Mouse (Mus musculus): ENCODE measurements around the gene Dlx4. TPM values are rescaled to one million over a fixed set of nuclear protein-coding genes. Genes with fewer than 3 reads are reported as not detected.

Dlx4 gene
- polyA plus RNA-seq (2014; fragmentation: Nextera tagmentation; extraction: Ambion mirVana) = 0.19 and 0.40 TPM in 2 replicates

DNA sequence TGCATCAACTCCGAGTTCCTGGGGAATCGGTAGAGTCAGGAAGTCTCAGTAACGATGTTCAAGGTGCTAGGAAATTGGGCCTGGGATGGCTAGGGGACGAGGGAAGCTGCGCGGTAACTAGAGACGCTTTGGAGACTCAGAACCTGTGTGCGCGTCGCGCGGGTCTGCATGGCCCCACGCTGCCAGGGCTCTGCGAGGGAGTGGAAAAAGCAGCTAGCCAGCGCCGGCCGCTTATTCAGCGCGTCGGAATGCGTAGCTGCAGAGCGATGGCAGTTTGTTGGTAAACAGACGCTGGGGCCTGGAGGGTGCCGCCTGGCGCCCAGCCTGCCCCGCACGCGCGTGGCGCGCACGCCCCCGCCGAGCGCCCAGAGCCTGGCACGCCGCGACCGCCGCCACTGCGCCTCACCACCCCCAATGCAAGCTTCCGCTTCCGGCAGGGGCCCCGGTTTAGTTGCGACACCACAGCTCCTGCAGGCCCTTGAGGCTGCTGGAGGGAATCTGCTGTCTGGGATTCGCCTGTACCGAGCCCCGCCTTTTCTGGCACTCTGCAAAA is at the start of gene Dlx4:
Gene Dlx4, minus strand, starts transcription at position 413 of the 553 bp plus-strand sequence.
- Histone ChIP-seq H3K27me3 (replicated peaks; ENCODE audit: control insufficient read depth, insufficient read depth, low read length) (peaks cover 100% of the 10 kb centered on the region), H3K4me3 (ENCODE audit: low read depth, low read length) (peak within 1 kb of the TSS; percentile 44), H3K9me3 (ENCODE audit: control insufficient read depth, low read length) (no peaks in the 10 kb centered on the region), H3K27ac (ENCODE audit: low read depth, low read length) (no peak within 1 kb of the TSS), H3K9ac (ENCODE audit: low read depth, low read length) (no peak within 1 kb of the TSS), H3K4me2 (peak within 1 kb of the TSS; percentile 75), H3K36me3 (ENCODE audit: control insufficient read depth, insufficient read depth, low read length) (no peaks in the 10 kb centered on the region), H3K4me1 (replicated peaks; ENCODE audit: control insufficient read depth, insufficient read depth, low read length) (peaks cover 8% of the 10 kb centered on the region)
- DNase-seq (ENCODE audit: low spot score) (peak; percentile 44), ATAC-seq (replicated peaks; ENCODE audit: low FRiP score) (no peak)
- 1% methylated on average over 48 of the region's 48 CpGs for WGBS

DNA sequence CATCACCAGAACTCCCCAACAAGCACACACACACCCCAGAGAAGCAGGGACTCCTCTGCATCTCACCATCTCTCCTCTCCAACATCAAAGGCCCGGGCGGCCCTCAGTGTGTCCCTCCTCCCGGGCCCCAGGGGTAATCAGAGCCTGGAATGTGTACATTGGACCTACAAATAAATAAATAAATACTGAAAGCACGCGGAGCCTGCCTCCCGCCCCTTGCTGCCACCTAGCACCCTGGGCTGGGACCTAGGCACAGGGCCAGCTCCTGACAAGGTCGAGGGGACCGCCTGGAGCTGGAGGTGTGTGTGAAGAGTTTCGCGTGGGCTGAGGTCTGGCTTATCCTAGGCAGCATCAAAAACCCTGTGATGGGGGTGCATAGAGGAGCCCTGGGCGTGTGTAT is 43.8 kb upstream of the Dlx4 start:
- no peak for ATAC-seq (replicated peaks; ENCODE audit: low FRiP score)
- Histone ChIP-seq H3K27ac (ENCODE audit: low read depth, low read length) (no peak overlapping the region), H3K27me3 (replicated peaks; ENCODE audit: control insufficient read depth, insufficient read depth, low read length) (peaks cover 31% of the 10 kb centered on the region), H3K4me2 (no peak overlapping the region), H3K9me3 (ENCODE audit: control insufficient read depth, low read length) (no peaks in the 10 kb centered on the region), H3K4me1 (replicated peaks; ENCODE audit: control insufficient read depth, insufficient read depth, low read length) (no peaks in the 10 kb centered on the region), H3K36me3 (ENCODE audit: control insufficient read depth, insufficient read depth, low read length) (no peaks in the 10 kb centered on the region), H3K4me3 (ENCODE audit: low read depth, low read length) (no peak overlapping the region), H3K9ac (ENCODE audit: low read depth, low read length) (no peak overlapping the region)
- DNase-seq (ENCODE audit: low spot score) = no peak
- 50% methylated on average over 11 of the region's 11 CpGs for WGBS

DNA sequence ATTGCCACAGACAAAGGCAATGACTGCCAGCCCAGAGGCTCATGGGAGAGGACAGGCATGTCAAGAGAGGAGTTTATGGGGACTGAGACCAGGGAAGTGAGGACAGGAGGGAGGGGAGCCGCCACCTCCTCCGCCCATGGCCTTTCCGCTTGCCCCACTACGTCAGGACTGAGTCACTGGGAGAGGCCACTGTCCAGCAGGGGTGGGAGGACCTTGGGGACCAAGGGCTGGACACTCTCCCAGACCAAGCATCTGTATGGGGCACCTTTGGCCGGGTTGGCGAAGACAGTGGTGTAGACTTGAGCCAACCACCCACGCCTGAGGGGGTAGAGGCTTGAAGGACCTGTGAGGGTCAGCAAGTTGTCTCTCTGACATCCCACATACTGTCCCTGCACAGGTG is 40.8 kb upstream of the Dlx4 start:
- 86% methylated on average over 7 of the region's 7 CpGs for WGBS
- Histone ChIP-seq H3K4me2 (no peak overlapping the region), H3K27me3 (replicated peaks; ENCODE audit: control insufficient read depth, insufficient read depth, low read length) (peaks cover 38% of the 10 kb centered on the region), H3K9ac (ENCODE audit: low read depth, low read length) (no peak overlapping the region), H3K4me1 (replicated peaks; ENCODE audit: control insufficient read depth, insufficient read depth, low read length) (no peaks in the 10 kb centered on the region), H3K27ac (ENCODE audit: low read depth, low read length) (no peak overlapping the region), H3K9me3 (ENCODE audit: control insufficient read depth, low read length) (no peaks in the 10 kb centered on the region), H3K4me3 (ENCODE audit: low read depth, low read length) (no peak overlapping the region), H3K36me3 (ENCODE audit: control insufficient read depth, insufficient read depth, low read length) (no peaks in the 10 kb centered on the region)
- ATAC-seq (replicated peaks; ENCODE audit: low FRiP score) (no peak), DNase-seq (ENCODE audit: low spot score) (no peak)

DNA sequence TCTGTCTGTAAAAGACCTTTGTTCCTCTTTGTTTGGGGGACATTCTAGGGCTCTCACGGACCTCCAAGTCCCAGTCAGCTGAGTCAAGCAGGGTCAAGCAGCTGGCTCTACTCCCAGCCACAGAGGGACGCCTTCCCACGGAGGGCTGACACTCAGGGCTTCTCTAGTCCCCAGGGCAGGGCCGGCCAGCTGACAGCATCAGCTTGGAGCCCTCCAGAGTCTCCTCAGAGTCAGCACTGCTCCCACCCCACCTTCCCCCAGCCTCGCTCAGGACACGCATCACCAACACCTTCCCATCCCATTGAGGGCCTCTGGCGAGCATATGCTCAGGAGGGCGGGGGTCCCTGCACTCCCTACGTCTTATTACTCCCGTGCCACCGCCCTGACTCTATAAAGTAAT is 39.6 kb upstream of the Dlx4 start:
- no peaks in the 10 kb centered on the region for H3K36me3 ChIP-seq (ENCODE audit: control insufficient read depth, insufficient read depth, low read length)
- ATAC-seq (replicated peaks; ENCODE audit: low FRiP score) = no peak
- no peak overlapping the region for H3K4me3 ChIP-seq (ENCODE audit: low read depth, low read length)
- WGBS = 33% methylated on average over 11 of the region's 11 CpGs
- H3K4me1 ChIP-seq (replicated peaks; ENCODE audit: control insufficient read depth, insufficient read depth, low read length) = no peaks in the 10 kb centered on the region
- H3K27me3 ChIP-seq (replicated peaks; ENCODE audit: control insufficient read depth, insufficient read depth, low read length) = peaks cover 42% of the 10 kb centered on the region
- no peak overlapping the region for H3K9ac ChIP-seq (ENCODE audit: low read depth, low read length)
- no peak overlapping the region for H3K27ac ChIP-seq (ENCODE audit: low read depth, low read length)
- DNase-seq (ENCODE audit: low spot score) = no peak
- no peak overlapping the region for H3K4me2 ChIP-seq
- H3K9me3 ChIP-seq (ENCODE audit: control insufficient read depth, low read length) = no peaks in the 10 kb centered on the region

DNA sequence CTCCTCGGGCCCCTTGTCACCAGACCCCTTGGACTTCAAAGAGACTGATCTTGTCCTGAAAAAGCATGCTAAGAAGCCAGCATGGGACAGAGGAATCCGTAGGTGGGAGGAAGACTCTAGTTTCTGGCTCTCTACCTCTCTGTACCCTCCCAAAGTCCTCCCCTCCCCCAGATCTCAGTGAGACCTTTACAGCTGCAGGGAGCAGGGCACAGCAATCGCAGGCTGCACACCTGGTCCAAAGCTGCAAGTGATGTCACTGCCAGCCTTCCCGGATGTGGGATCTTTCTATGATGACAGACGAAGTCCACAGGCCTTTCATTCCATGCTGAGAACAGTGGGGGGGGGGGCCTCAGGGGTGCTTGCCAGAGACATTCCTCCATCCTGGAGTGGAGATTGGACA is 38.5 kb upstream of the Dlx4 start:
- H3K4me2 ChIP-seq = no peak overlapping the region
- no peaks in the 10 kb centered on the region for H3K4me1 ChIP-seq (replicated peaks; ENCODE audit: control insufficient read depth, insufficient read depth, low read length)
- H3K27me3 ChIP-seq (replicated peaks; ENCODE audit: control insufficient read depth, insufficient read depth, low read length) = peaks cover 42% of the 10 kb centered on the region
- no peak overlapping the region for H3K4me3 ChIP-seq (ENCODE audit: low read depth, low read length)
- no peak overlapping the region for H3K9ac ChIP-seq (ENCODE audit: low read depth, low read length)
- H3K27ac ChIP-seq (ENCODE audit: low read depth, low read length) = no peak overlapping the region
- H3K9me3 ChIP-seq (ENCODE audit: control insufficient read depth, low read length) = no peaks in the 10 kb centered on the region
- DNase-seq (ENCODE audit: low spot score) (no peak), ATAC-seq (replicated peaks; ENCODE audit: low FRiP score) (no peak)
- 34% methylated on average over 5 of the region's 5 CpGs for WGBS
- no peaks in the 10 kb centered on the region for H3K36me3 ChIP-seq (ENCODE audit: control insufficient read depth, insufficient read depth, low read length)

DNA sequence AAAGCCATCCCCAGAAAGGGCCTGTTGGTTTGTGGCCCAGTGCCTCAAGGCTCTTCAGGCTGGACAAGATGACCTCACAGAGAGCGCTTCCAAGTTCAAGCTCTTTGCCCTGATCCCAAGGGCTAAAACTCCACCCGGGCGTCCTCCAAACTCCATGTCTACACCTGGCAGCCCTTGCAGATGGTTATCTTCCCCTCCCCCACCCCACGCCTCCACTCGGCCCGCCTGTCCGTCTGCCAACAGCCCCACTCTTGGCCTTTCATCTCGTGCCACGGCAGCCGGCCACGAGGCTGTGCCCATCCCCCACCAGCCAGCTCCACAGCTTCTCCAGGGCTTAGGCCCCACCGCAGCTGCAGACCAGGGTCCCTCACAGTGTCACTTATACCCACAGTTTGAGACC is 33.2 kb upstream of the Dlx4 start:
- Histone ChIP-seq H3K4me2 (no peak overlapping the region), H3K9me3 (ENCODE audit: control insufficient read depth, low read length) (no peaks in the 10 kb centered on the region), H3K27me3 (replicated peaks; ENCODE audit: control insufficient read depth, insufficient read depth, low read length) (peaks cover 26% of the 10 kb centered on the region), H3K27ac (ENCODE audit: low read depth, low read length) (no peak overlapping the region), H3K4me1 (replicated peaks; ENCODE audit: control insufficient read depth, insufficient read depth, low read length) (no peaks in the 10 kb centered on the region), H3K9ac (ENCODE audit: low read depth, low read length) (no peak overlapping the region), H3K36me3 (ENCODE audit: control insufficient read depth, insufficient read depth, low read length) (no peaks in the 10 kb centered on the region), H3K4me3 (ENCODE audit: low read depth, low read length) (no peak overlapping the region)
- WGBS = 70% methylated on average over 12 of the region's 12 CpGs
- DNase-seq (ENCODE audit: low spot score) (no peak), ATAC-seq (replicated peaks; ENCODE audit: low FRiP score) (no peak)

DNA sequence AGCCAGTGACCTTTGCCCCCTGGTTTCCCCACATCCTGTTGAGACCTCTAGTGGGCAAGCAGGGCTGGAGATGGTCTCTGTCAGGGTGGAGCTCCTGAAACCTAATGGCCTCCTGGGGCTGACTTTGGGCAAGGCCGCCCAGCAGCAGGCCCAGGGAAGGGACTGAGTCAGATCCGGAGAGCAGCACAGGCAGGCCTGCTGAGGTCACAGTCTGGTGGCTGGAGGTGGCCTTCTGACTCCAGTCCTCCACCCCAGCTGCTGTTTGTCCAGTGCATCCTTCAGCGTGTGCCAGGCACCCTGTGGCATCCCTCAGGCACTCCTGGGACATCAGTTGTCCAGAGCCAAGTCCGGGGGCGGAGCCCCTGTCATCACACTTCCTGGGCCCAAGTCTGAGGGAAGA is 19.8 kb upstream of the Dlx4 start:
- ATAC-seq (replicated peaks; ENCODE audit: low FRiP score) = no peak
- Histone ChIP-seq H3K4me1 (replicated peaks; ENCODE audit: control insufficient read depth, insufficient read depth, low read length) (peaks cover 6% of the 10 kb centered on the region), H3K36me3 (ENCODE audit: control insufficient read depth, insufficient read depth, low read length) (no peaks in the 10 kb centered on the region), H3K27me3 (replicated peaks; ENCODE audit: control insufficient read depth, insufficient read depth, low read length) (peaks cover 4% of the 10 kb centered on the region; the same call in 1 of the 2 replicates), H3K4me2 (no peak overlapping the region), H3K27ac (ENCODE audit: low read depth, low read length) (no peak overlapping the region), H3K9ac (ENCODE audit: low read depth, low read length) (no peak overlapping the region), H3K9me3 (ENCODE audit: control insufficient read depth, low read length) (no peaks in the 10 kb centered on the region), H3K4me3 (ENCODE audit: low read depth, low read length) (no peak overlapping the region)
- DNase-seq (ENCODE audit: low spot score) = no peak
- 69% methylated on average over 5 of the region's 5 CpGs for WGBS

DNA sequence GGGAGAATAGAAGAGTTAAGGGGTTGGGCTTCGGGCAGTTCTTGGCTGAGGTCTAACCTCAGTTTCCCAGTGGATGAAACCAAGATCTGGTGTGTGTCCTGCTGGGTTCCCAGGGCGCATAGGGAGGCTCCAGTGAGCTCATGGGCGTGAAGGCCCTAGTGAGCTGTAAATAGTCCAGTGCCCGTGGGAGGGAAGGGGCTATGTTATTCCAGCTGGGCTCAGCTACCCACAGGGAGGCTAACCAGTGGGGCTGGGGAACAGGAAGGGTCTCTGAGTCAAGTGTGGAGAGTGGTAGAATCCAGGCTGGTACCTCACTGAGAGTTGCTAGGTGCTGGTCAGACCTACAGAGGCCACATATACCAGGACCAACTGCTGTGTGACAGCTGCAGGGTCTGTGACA is 15.6 kb upstream of the Dlx4 start:
- ATAC-seq (replicated peaks; ENCODE audit: low FRiP score) (no peak), DNase-seq (ENCODE audit: low spot score) (no peak)
- no peak overlapping the region for H3K4me3 ChIP-seq (ENCODE audit: low read depth, low read length)
- no peaks in the 10 kb centered on the region for H3K36me3 ChIP-seq (ENCODE audit: control insufficient read depth, insufficient read depth, low read length)
- no peak overlapping the region for H3K4me2 ChIP-seq
- H3K4me1 ChIP-seq (replicated peaks; ENCODE audit: control insufficient read depth, insufficient read depth, low read length) = peaks cover 6% of the 10 kb centered on the region
- 67% methylated on average over 4 of the region's 4 CpGs for WGBS
- no peaks in the 10 kb centered on the region for H3K9me3 ChIP-seq (ENCODE audit: control insufficient read depth, low read length)
- no peak overlapping the region for H3K9ac ChIP-seq (ENCODE audit: low read depth, low read length)
- peaks cover 8% of the 10 kb centered on the region for H3K27me3 ChIP-seq (replicated peaks; ENCODE audit: control insufficient read depth, insufficient read depth, low read length)
- no peak overlapping the region for H3K27ac ChIP-seq (ENCODE audit: low read depth, low read length)

DNA sequence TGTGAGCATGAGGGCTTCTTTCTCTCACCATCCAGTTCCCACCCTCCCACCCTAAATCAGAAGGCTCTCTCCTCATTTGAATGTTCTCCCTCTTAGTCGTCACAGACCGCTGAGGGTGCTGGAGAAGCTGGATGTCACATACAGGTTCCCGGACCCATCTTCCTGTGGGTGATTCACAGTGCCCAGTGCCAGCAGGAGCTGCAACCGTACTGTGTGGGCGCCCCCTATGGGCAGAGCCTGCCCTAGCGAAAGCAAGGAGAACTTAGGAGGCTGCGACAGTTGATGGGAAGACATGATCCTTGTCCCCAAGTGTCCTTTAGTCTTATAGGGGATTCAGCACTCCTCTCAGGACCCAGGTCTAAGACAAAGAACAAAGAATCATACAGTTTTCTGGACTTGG is 14.6 kb upstream of the Dlx4 start:
- Histone ChIP-seq H3K9ac (ENCODE audit: low read depth, low read length) (no peak overlapping the region), H3K27ac (ENCODE audit: low read depth, low read length) (no peak overlapping the region), H3K4me2 (no peak overlapping the region), H3K9me3 (ENCODE audit: control insufficient read depth, low read length) (no peaks in the 10 kb centered on the region), H3K27me3 (replicated peaks; ENCODE audit: control insufficient read depth, insufficient read depth, low read length) (peaks cover 8% of the 10 kb centered on the region), H3K36me3 (ENCODE audit: control insufficient read depth, insufficient read depth, low read length) (no peaks in the 10 kb centered on the region), H3K4me1 (replicated peaks; ENCODE audit: control insufficient read depth, insufficient read depth, low read length) (peaks cover 1% of the 10 kb centered on the region; the same call in 1 of the 2 replicates), H3K4me3 (ENCODE audit: low read depth, low read length) (no peak overlapping the region)
- 42% methylated on average over 7 of the region's 7 CpGs for WGBS
- ATAC-seq (replicated peaks; ENCODE audit: low FRiP score) (no peak), DNase-seq (ENCODE audit: low spot score) (no peak)

Measured in liver, embryonic 11.5 days (tissue).